Mouse (Mus musculus): Measurements from ENCODE around the gene Pecam1. TPM values are rescaled to one million over a fixed set of nuclear protein-coding genes. Genes with fewer than 3 reads are reported as not detected.
"Not testable (repeated sequence)": the region's sequence is repeated elsewhere in the genome, so short reads cannot be mapped to it uniquely, and the experiment has no call there.

The Pecam1 gene
- total RNA-seq, 1 experiment = 83.9 TPM

DNA sequence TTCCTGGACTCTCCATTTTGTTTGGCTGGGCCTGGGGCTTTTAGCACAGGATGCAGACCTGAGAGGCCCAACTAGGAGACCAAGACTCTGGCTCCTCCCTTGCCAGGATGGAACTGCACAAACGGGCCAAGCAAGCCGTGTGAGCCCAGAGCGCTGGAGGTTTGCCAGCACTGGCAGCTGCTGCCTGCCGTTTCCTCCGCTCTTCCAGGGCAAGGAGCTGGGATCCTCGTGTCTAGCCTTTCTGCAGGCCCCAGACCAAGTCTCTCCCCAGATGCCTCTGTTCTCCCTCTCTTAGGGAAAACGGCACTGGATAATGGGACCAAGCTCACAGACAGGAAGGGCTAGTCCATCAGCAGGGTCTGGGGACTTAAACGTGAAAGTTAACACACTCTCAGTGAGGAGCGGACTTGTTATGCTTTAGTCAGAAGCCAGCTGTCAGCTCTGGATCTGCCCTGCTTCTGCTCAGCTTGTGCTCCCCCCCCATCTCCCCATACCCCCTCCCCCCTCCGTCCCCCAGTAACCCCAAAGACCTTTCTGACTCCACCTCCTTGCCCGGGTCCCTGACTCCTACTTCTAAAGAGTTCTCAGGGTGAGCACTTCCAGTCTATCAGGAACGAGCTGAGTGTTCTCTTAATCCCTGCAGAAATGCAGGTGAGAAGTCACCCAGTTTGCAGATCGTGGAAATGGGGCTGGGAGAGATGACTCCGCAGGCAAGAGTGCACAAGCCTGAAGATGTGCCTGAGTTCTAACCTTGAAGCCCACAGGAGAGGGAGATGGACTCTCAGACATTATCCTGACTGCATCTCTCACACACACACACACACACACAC, 92.2 kb downstream of the Pecam1 start:
- Histone ChIP-seq H3K27ac (ENCODE audit: insufficient read depth, low read depth, low read length, poor library complexity, severe bottlenecking) (0 out of 2 replicates have a peak overlapping the region, but pooled peaks have one; percentile 24), H3K4me3 (ENCODE audit: insufficient read depth in 1 of 2, low read depth in 1 of 2, low read length in 2 of 2, poor library complexity in 1 of 2, severe bottlenecking in 1 of 2) (peak overlapping the region; percentile 8 to 13; a peak in 2 of 4 replicates)

DNA sequence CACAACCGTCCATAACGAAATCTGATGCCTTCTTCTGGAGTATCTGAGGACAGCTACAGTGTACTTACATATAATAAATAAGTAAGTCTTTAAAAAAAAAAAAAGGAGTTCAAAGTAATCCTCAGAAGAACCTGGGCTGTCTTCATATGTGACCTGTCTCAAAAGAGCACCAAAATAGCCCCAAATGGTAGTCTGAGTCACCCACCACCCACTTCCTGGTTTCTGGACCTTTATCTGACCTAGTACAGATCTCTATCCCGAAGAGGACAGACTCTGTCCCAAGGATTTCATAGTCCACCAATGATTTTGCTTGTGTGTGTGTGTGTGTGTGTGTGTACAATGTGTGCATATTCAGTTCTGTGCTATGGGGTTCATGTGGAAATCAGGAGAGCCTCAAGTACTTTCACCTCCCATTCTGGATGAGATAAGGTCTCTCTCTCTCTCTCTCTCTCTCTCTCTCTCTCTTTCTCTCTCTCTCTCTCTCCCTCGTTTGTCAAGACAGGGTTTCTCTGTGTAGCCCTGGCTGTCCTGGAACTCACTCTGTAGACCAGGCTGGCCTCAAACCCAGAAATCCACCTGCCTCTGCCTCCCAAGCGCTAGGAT, 93.4 kb downstream of the Pecam1 start:
- H3K9ac ChIP-seq (ENCODE audit: insufficient read depth, low read depth, low read length, poor library complexity, severe bottlenecking); DNase-seq (ENCODE audit: low read depth, low spot score); in situ Hi-C loops (cut with MboI; ENCODE audit: low sequenced_read_pairs in 2 of 2, unreplicated experiment in 2 of 2); H3K27ac ChIP-seq (ENCODE audit: insufficient read depth, low read depth, low read length, poor library complexity, severe bottlenecking); H3K36me3 ChIP-seq (ENCODE audit: control insufficient read depth, insufficient read depth, low read length, poor library complexity, severe bottlenecking); H3K9me3 ChIP-seq (ENCODE audit: control insufficient read depth, insufficient read depth, low read depth, low read length); H3K4me3 ChIP-seq (ENCODE audit: insufficient read depth in 1 of 2, low read depth in 1 of 2, low read length in 2 of 2, poor library complexity in 1 of 2, severe bottlenecking in 1 of 2): not testable (repeated sequence)
- H3K4me1 ChIP-seq (ENCODE audit: control insufficient read depth in 2 of 2, insufficient read depth in 2 of 2, low read length in 2 of 2, poor library complexity in 1 of 2) = peaks cover 5 to 14% of the 10 kb centered on the region in 2 experiments; a peak in 3 of 4 replicates

More for the DNA sequence above, 92.2 kb downstream of the Pecam1 start:
- DNase-seq (ENCODE audit: low read depth, low spot score) = no peak
- peaks cover 10% of the 10 kb centered on the region; the same call in 1 of the 2 replicates for H3K36me3 ChIP-seq (ENCODE audit: control insufficient read depth, insufficient read depth, low read length, poor library complexity, severe bottlenecking)
- in situ Hi-C loops (cut with MboI; ENCODE audit: low sequenced_read_pairs in 2 of 2, unreplicated experiment in 2 of 2) = no loop called here
- no peak for TF ChIP-seq ZC3H11A (IDR thresholded peaks at IDR 0.05; ENCODE audit: borderline replicate concordance, low read depth, low read length)
- TF ChIP-seq CHD2 (IDR thresholded peaks at IDR 0.05; ENCODE audit: low read depth, low read length) = no peak
- TF ChIP-seq HCFC1 (IDR thresholded peaks at IDR 0.05; ENCODE audit: borderline replicate concordance, insufficient read depth, low read length) = no peak
- no peak for TF ChIP-seq ZNF384 (IDR thresholded peaks at IDR 0.05; ENCODE audit: low read depth, low read length)
- TF ChIP-seq MAFK (IDR thresholded peaks at IDR 0.05; ENCODE audit: insufficient read depth, low read depth, low read length) = no peak
- peak overlapping the region; percentile 55 for H3K9ac ChIP-seq (ENCODE audit: insufficient read depth, low read depth, low read length, poor library complexity, severe bottlenecking)
- peaks cover 5 to 14% of the 10 kb centered on the region in 2 experiments; a peak in 3 of 4 replicates for H3K4me1 ChIP-seq (ENCODE audit: control insufficient read depth in 2 of 2, insufficient read depth in 2 of 2, low read length in 2 of 2, poor library complexity in 1 of 2)
- H3K9me3 ChIP-seq (ENCODE audit: control insufficient read depth, insufficient read depth, low read depth, low read length) = no peaks in the 10 kb centered on the region

DNA sequence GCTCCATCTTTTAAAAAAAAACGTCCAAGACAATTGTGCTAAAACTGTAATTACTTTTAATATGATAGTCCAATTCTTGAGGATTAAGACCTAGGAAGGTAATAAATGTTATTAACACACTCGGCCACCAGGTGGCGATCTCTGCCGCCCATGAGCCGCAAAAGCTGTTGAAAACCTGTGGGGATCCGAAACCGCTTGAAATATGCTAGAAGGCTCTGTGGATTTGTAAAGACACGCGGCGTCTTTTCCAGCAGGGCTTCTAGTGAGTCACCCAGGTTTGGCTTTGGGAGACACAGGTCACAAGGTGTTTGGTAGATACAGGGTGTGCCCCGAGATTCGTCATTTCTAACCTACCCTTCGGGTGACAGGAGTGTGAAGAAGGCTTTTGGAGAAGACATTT, 102.1 kb downstream of the Pecam1 start:
- Histone ChIP-seq H3K36me3 (ENCODE audit: control insufficient read depth, insufficient read depth, low read length, poor library complexity, severe bottlenecking) (no peaks in the 10 kb centered on the region), H3K9me3 (ENCODE audit: control insufficient read depth, insufficient read depth, low read depth, low read length) (no peaks in the 10 kb centered on the region), H3K4me3 (ENCODE audit: insufficient read depth in 1 of 2, low read depth in 1 of 2, low read length in 2 of 2, poor library complexity in 1 of 2, severe bottlenecking in 1 of 2) (no peak overlapping the region), H3K27ac (ENCODE audit: insufficient read depth, low read depth, low read length, poor library complexity, severe bottlenecking) (no peak overlapping the region), H3K4me1 (ENCODE audit: control insufficient read depth in 2 of 2, insufficient read depth in 2 of 2, low read length in 2 of 2, poor library complexity in 1 of 2) (0 out of 4 replicates have a peak, but pooled peaks cover 2% of the 10 kb centered on the region in 2 experiments), H3K9ac (ENCODE audit: insufficient read depth, low read depth, low read length, poor library complexity, severe bottlenecking) (no peak overlapping the region)
- TF ChIP-seq MAFK (IDR thresholded peaks at IDR 0.05; ENCODE audit: insufficient read depth, low read depth, low read length) = no peak
- peak; percentile 93 for TF ChIP-seq ZC3H11A (IDR thresholded peaks at IDR 0.05; ENCODE audit: borderline replicate concordance, low read depth, low read length)
- in situ Hi-C loops (cut with MboI; ENCODE audit: low sequenced_read_pairs in 2 of 2, unreplicated experiment in 2 of 2) = loop anchor here (5.0 to 10.0 kb wide), 2 partner anchors 94 to 96 kb away; no protein-coding TSS in a partner anchor
- no peak for DNase-seq (ENCODE audit: low read depth, low spot score)

DNA sequence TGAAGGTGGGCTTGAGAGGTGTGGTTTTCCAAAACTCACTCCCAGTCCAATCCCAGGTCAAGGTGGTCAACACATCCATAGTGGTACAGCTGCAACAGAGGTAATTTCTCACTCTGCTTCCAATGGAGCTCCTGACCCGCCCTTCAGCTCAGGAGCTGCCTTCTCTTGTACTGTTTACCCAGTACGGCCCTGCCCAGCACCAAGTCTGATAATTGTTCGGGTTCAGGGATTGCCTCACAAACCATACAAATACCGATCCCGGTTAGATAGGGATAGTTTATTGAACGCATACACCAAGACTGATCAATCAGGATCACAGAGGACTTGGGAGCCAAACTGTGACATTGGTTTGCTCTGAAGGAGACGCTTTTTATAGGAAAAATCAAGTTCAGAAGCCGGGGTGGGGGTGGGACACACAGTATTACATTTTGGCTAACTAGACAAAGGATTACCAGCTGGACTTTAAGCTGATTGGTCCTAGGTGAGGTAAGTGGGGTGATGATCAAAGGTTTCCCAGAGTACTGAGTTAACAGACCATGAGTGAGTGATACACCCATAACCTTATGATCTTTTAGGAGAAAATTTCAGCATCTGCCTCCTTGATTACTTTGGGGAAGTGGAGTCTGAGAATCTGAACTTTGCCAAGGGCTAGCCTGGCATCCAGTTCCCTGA, 107.3 kb downstream of the Pecam1 start:
- Histone ChIP-seq H3K4me1 (ENCODE audit: control insufficient read depth in 2 of 2, insufficient read depth in 2 of 2, low read length in 2 of 2, poor library complexity in 1 of 2) (peaks cover 2 to 26% of the 10 kb centered on the region in 2 experiments; a peak in 2 of 4 replicates), H3K27ac (ENCODE audit: insufficient read depth, low read depth, low read length, poor library complexity, severe bottlenecking) (no peak overlapping the region), H3K9me3 (ENCODE audit: control insufficient read depth, insufficient read depth, low read depth, low read length) (no peaks in the 10 kb centered on the region), H3K9ac (ENCODE audit: insufficient read depth, low read depth, low read length, poor library complexity, severe bottlenecking) (no peak overlapping the region), H3K4me3 (ENCODE audit: insufficient read depth in 1 of 2, low read depth in 1 of 2, low read length in 2 of 2, poor library complexity in 1 of 2, severe bottlenecking in 1 of 2) (no peak overlapping the region), H3K36me3 (ENCODE audit: control insufficient read depth, insufficient read depth, low read length, poor library complexity, severe bottlenecking) (no peaks in the 10 kb centered on the region)
- in situ Hi-C loops (cut with MboI; ENCODE audit: low sequenced_read_pairs in 2 of 2, unreplicated experiment in 2 of 2) = loop anchor here in 1 of 2 experiments (10.0 kb wide), 1 partner anchor 102 kb away; no protein-coding TSS in a partner anchor
- no peak for TF ChIP-seq CHD2 (IDR thresholded peaks at IDR 0.05; ENCODE audit: low read depth, low read length)
- TF ChIP-seq ZNF384 (IDR thresholded peaks at IDR 0.05; ENCODE audit: low read depth, low read length) = no peak
- no peak for TF ChIP-seq HCFC1 (IDR thresholded peaks at IDR 0.05; ENCODE audit: borderline replicate concordance, insufficient read depth, low read length)
- TF ChIP-seq MAFK (IDR thresholded peaks at IDR 0.05; ENCODE audit: insufficient read depth, low read depth, low read length) = no peak
- no peak for TF ChIP-seq ZC3H11A (IDR thresholded peaks at IDR 0.05; ENCODE audit: borderline replicate concordance, low read depth, low read length)
- DNase-seq (ENCODE audit: low read depth, low spot score) = no peak
